Mouse (Mus musculus): Measurements from ENCODE around the gene Trio. TPM values are rescaled to one million over a fixed set of nuclear protein-coding genes. Genes with fewer than 3 reads are reported as not detected.

Trio gene
- polyA plus RNA-seq, 1 experiment = 12.0 TPM

- DNase-seq (ENCODE audit: low read depth, low spot score) = no peak
- 34% methylated on average over 3 of the region's 3 CpGs for WGBS
Measured at GRCm38 (mm10) chr15:27715331-27715730, 310.3 kb downstream of the Trio start.

- no peak for DNase-seq (ENCODE audit: low read depth, low spot score)
- 62% methylated on average over 9 of the region's 9 CpGs for WGBS
Measured at GRCm38 (mm10) chr15:27710698-27711097, 314.9 kb downstream of the Trio start.

- WGBS = 48% methylated on average over 7 of the region's 7 CpGs
- DNase-seq (ENCODE audit: low read depth, low spot score) = no peak
Measured at GRCm38 (mm10) chr15:27708968-27709612, 316.6 kb downstream of the Trio start.

- WGBS = 47% methylated on average over 3 of the region's 3 CpGs
- DNase-seq (ENCODE audit: low read depth, low spot score) = no peak
Measured at GRCm38 (mm10) chr15:27708499-27708898, 317.1 kb downstream of the Trio start.

GRCm38 (mm10) chr15:27702972-27703313 lies 322.7 kb downstream of the Trio start:
- no peak for DNase-seq (ENCODE audit: low read depth, low spot score)
- 20% methylated on average over 1 of the region's 1 CpGs for WGBS

- no peak for DNase-seq (ENCODE audit: low read depth, low spot score)
- WGBS = 34% methylated on average over 11 of the region's 11 CpGs
Measured at GRCm38 (mm10) chr15:27702031-27702971, 323.3 kb downstream of the Trio start.

- 91% methylated on average over 5 of the region's 5 CpGs for whole genome bisulfite sequencing
- DNase-seq (ENCODE audit: low read depth, low spot score) = no peak
Measured at GRCm38 (mm10) chr15:27697632-27698031, 328.0 kb downstream of the Trio start.

- 90% methylated on average over 10 of the region's 10 CpGs for WGBS
Measured at GRCm38 (mm10) chr15:27693235-27693634, 332.4 kb downstream of the Trio start.

GRCm38 (mm10) chr15:27692161-27692560 lies 333.5 kb downstream of the Trio start:
- 76% methylated on average over 7 of the region's 7 CpGs for WGBS
- no peak for DNase-seq (ENCODE audit: low read depth, low spot score)

More at GRCm38 (mm10) chr15:27693235-27693634, 332.4 kb downstream of the Trio start:
- DNase-seq (ENCODE audit: low read depth, low spot score) = no peak

GRCm38 (mm10) chr15:27691213-27691612 lies 334.4 kb downstream of the Trio start:
- DNase-seq (ENCODE audit: low read depth, low spot score) = no peak
- 69% methylated on average over 7 of the region's 7 CpGs for WGBS

GRCm38 (mm10) chr15:27688041-27688651 lies 337.5 kb downstream of the Trio start:
- no peak for DNase-seq (ENCODE audit: low read depth, low spot score)
- WGBS = 50% methylated on average over 9 of the region's 9 CpGs

GRCm38 (mm10) chr15:27684813-27685212 lies 340.8 kb downstream of the Trio start:
- no peak for DNase-seq (ENCODE audit: low read depth, low spot score)
- 64% methylated on average over 7 of the region's 7 CpGs for WGBS

GRCm38 (mm10) chr15:27683206-27683605 lies 342.4 kb downstream of the Trio start:
- WGBS = 88% methylated on average over 1 of the region's 1 CpGs

GRCm38 (mm10) chr15:27682619-27683018 lies 343.0 kb downstream of the Trio start:
- DNase-seq (ENCODE audit: low read depth, low spot score) = no peak
- WGBS = 56% methylated on average over 9 of the region's 9 CpGs

More at GRCm38 (mm10) chr15:27683206-27683605, 342.4 kb downstream of the Trio start:
- no peak for DNase-seq (ENCODE audit: low read depth, low spot score)

- peak; percentile 43 for DNase-seq (ENCODE audit: low read depth, low spot score)
- 1% methylated on average over 59 of the region's 59 CpGs for WGBS
Measured at GRCm38 (mm10) chr15:27681419-27682187, 344.0 kb downstream of the Trio start, which contains the start of gene Otulinl. Gene Otulinl, minus strand, starts transcription at chr15:27681579.

- DNase-seq (ENCODE audit: low read depth, low spot score) = no peak
- 2% methylated on average over 28 of the region's 28 CpGs for WGBS
Measured at GRCm38 (mm10) chr15:27680997-27681396, 344.7 kb downstream of the Trio start.

All from large intestine, adult 2 months (tissue).